Mouse (Mus musculus) small intestine, adult 2 months (tissue): ENCODE measurements around the gene Cutc.

Experiments
- CTCF ChIP-seq: fragments of 200-500 bp; IDR thresholded peaks from 2 replicates; pipeline ENCODE4 v1.5.1; 2012; ENCODE audit warnings: low read depth, mild to moderate bottlenecking, control low read depth, inconsistent platforms, low read length, moderate library complexity, mixed read lengths; ENCODE audit not compliant: insufficient replicate concordance, insufficient read length; ENCODE audit errors: extremely low read depth
- POLR2A ChIP-seq: fragments of 200-500 bp; IDR thresholded peaks from 2 replicates; pipeline ENCODE4 v1.6.1; 2012; ENCODE audit warnings: low read depth, mild to moderate bottlenecking, control low read depth, inconsistent platforms, low read length, moderate library complexity

DNA sequence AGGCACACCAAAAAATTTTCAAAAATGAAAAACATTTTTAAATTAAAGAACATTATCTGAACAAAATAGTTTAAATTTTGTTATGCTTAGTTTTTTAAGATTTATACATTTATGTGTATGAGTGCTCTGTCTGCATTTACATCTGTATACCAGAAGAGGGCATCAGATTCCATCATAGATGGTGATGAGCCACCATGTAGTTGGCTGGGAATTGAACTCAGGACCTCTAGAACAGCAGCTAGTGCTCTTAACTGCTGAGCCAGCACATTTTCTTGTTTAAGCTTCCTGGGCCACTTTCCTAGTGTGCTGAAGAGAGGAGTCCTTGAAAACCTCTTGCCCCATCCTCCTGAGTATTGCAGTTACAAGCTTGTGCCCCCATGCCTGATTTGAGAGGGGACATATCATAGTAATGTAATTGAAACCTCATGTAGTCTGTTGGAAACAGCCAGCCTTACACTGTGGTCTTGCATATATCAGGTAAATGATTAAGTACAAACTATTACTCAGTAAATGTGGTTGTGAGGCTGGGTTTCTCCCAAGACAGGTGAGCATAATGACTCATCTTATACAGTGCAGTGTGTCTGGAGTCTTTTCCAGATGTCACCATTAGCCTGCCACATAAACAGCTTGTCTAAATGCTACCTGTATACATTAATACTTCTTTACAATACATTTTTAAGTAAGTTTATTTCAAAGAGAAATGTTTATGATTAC lies 8.9 kb downstream of the Cutc start:
- TF ChIP-seq CTCF (no peak), POLR2A (no peak)
